Mouse (Mus musculus) E14TG2a.4 (cell line): ENCODE measurements at regions not wholly inside any gene's neighbourhood (a gene's known extent, or its start where the extent isn't known, plus 50 kb on each side); places are given as distances from the start of the nearest gene placed in this dataset.

Source experiments
- H3K27me3 ChIP-seq: 2 replicates; pipeline ENCODE4 v1.6.1; 2014; ENCODE audit warnings: low read length, control low read depth; ENCODE audit not compliant: insufficient read depth
- H3K36me3 ChIP-seq: 2 replicates; pipeline ENCODE4 v1.6.1; 2014; ENCODE audit warnings: low read length, control low read depth; ENCODE audit not compliant: insufficient read depth
- H3K4me1 ChIP-seq: replicated peaks from 2 replicates; pipeline ENCODE4 v1.6.1; 2014; ENCODE audit warnings: low read depth, low read length, control low read depth
- H3K4me3 ChIP-seq: replicated peaks from 2 replicates; pipeline ENCODE4 v1.5.1; 2014; ENCODE audit warnings: mild to moderate bottlenecking, low read length
- H3K9me3 ChIP-seq: 2 replicates; pipeline ENCODE4 v1.6.1; 2014; ENCODE audit warnings: low read length, control low read depth
- CTCF ChIP-seq: conservative IDR thresholded peaks from 2 replicates; pipeline ENCODE4 v1.5.1; 2014; ENCODE audit warnings: low read length
- NANOG ChIP-seq: IDR thresholded peaks from 2 replicates; pipeline ENCODE4 v1.6.1; 2014; ENCODE audit warnings: borderline replicate concordance, low read length, mixed read lengths
- POU5F1 ChIP-seq: IDR thresholded peaks from 2 replicates; pipeline ENCODE4 v1.6.1; 2014; ENCODE audit warnings: low read length, borderline replicate concordance

DNA sequence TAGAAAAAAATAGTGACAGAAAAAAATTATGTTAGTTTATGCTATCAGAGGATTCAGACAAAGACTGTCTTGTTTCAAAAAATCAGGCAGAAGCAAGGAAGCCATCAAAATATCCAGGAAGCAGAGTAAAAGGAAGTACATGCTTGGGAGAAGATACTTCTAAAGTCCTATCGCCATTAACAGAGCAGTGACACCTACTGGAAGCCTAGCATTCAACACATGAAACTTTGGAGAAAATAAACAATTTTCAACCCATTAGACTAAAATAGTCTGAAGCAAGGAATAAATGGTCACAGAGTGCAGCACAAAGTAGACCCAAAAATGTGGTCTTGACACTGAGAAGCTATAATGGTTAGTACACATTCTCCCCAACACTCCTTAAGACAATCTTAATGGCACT is 394.0 kb downstream of the Gm11232 start:
- Histone ChIP-seq H3K4me1 (no peaks in the 10 kb centered on the region), H3K4me3 (no peak overlapping the region), H3K9me3 (no peaks in the 10 kb centered on the region), H3K36me3 (no peaks in the 10 kb centered on the region), H3K27me3 (no peaks in the 10 kb centered on the region)
- no peak for TF ChIP-seq POU5F1
- TF ChIP-seq NANOG, result no peak
- TF ChIP-seq CTCF, result no peak

DNA sequence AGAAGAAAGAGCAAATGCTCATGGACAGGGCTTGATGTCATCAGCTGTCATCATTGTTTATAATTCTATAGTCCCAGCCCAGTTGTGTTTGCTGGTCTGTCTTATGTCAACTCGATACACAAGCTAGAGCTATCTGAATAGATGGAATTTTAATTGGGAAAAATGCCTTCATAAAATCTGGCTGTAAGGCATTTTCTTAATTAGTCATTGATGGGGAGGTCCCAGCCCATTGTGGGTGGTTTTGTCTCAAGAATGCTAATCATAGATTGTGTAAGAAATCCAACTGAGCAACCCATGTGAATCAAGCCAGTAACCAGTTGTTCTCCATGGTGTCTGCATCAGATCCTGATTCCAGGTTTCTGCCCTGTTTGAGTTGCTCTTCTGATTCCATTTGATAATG is 400.1 kb downstream of the Gm11232 start:
- Histone ChIP-seq H3K9me3 (no peaks in the 10 kb centered on the region), H3K27me3 (no peaks in the 10 kb centered on the region), H3K36me3 (no peaks in the 10 kb centered on the region), H3K4me3 (no peak overlapping the region), H3K4me1 (no peaks in the 10 kb centered on the region)
- TF ChIP-seq NANOG, result no peak
- TF ChIP-seq POU5F1, result no peak
- no peak for TF ChIP-seq CTCF

DNA sequence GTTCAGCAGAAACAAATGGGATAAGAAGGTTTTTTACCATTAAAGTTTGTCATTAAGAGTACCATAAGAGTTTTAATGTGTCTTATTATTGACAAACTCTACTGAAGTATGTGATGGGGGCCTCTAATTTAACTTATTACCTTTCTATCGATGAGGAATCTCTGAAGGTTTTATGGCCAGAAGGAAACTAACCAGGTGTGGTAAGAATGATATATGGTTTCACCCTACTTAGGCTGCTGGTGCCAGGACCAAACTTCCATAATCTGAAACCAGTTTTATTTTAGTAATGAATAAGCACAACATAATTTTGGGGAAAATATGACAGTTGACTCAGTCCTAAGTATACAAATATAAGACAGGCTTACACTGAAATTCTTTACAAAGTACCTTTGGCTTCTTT is 401.1 kb downstream of the Gm11232 start:
- H3K27me3 ChIP-seq, result no peaks in the 10 kb centered on the region
- H3K4me1 ChIP-seq, result no peaks in the 10 kb centered on the region
- H3K4me3 ChIP-seq, result no peak overlapping the region
- no peaks in the 10 kb centered on the region for H3K9me3 ChIP-seq
- no peaks in the 10 kb centered on the region for H3K36me3 ChIP-seq
- TF ChIP-seq NANOG (no peak), POU5F1 (no peak), CTCF (no peak)

DNA sequence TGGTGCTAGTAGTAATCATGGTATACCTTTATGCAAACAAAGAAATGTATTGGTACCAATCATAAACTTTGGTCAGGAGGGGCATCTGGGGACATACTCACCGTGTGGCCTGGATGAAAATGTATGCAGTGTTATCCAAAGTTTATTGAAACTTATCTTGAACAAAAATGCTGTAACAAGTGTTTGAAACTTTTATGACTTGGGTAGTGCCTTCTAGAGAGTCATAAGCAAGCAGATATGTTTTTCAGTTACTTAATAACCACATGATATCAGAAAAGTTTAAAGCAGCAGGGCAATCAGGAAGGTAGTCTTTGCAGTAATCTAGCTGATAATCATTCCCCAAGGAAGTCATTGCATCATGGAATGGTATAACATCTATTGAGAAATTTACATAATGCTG is 401.5 kb downstream of the Gm11232 start:
- TF ChIP-seq NANOG, result no peak
- TF ChIP-seq POU5F1, result no peak
- TF ChIP-seq CTCF, result no peak

DNA sequence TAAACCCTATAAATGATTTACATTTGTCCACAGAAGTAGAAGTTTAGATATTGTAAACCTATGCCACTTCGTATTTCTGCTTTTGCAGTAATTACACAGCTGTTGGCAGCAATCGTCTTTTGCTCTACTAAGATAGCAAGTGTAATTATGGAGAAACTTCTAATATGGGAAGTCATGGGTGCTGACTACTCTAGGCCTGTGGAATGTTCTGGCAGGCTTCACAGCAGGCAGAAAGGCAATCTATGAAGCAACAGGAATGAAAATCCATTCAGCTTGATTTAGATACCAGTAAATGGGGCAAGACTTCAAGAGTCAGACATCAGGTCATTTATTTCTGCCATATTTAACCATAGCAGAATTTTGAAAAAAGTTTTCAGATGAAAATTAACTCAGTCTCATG is 405.9 kb downstream of the Gm11232 start:
- no peaks in the 10 kb centered on the region for H3K4me1 ChIP-seq
- no peaks in the 10 kb centered on the region for H3K9me3 ChIP-seq
- TF ChIP-seq NANOG, result no peak
- TF ChIP-seq POU5F1, result no peak
- no peak for TF ChIP-seq CTCF
- H3K4me3 ChIP-seq, result no peak overlapping the region
- H3K27me3 ChIP-seq, result no peaks in the 10 kb centered on the region
- no peaks in the 10 kb centered on the region for H3K36me3 ChIP-seq

More for the DNA sequence above, 401.5 kb downstream of the Gm11232 start:
- H3K4me1 ChIP-seq, result no peaks in the 10 kb centered on the region
- H3K9me3 ChIP-seq, result no peaks in the 10 kb centered on the region
- H3K27me3 ChIP-seq, result no peaks in the 10 kb centered on the region
- H3K4me3 ChIP-seq, result no peak overlapping the region
- H3K36me3 ChIP-seq, result no peaks in the 10 kb centered on the region

DNA sequence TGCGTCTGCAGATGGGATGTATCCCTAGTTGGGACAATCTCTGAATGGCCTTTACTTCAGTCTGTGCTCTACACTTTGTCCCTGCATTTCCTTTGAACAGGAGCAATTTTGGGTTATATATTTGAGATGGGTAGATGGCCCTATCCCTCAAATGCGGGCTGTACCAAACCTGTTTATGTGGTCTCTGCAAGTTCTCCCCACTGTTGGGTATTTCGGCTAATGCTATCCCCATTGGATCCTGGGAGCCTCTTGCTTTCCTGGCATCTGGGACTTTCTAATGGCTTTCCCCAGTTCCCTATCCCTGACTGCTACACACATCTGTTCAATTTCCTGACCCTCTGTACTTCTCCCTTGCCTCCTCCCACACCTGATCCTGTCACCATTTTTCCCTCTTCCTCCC is 414.7 kb downstream of the Gm11232 start:
- Histone ChIP-seq H3K36me3 (no peaks in the 10 kb centered on the region), H3K27me3 (no peaks in the 10 kb centered on the region), H3K9me3 (no peaks in the 10 kb centered on the region), H3K4me1 (no peaks in the 10 kb centered on the region), H3K4me3 (no peak overlapping the region)
- TF ChIP-seq POU5F1 (no peak), NANOG (no peak), CTCF (no peak)

DNA sequence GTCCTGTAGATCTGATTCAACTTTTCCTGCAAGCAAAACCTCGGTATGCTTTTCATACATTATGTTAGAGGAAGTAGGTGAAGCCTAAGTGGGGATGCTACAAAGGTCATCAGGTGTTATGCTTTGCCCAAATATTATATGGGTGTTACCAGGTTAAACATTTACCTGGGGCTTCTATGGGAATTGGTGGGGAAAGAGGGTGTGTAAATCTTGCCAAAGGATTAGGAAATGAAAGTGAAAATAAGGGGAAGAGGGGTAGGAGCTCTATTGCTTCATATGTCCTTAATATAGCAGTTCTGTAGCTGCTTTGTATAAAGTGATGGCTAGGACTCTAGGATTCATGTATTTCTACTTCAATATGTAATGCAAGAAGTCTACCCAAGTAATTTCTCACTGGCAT is 419.2 kb downstream of the Gm11232 start:
- Histone ChIP-seq H3K4me1 (no peaks in the 10 kb centered on the region), H3K4me3 (no peak overlapping the region), H3K9me3 (no peaks in the 10 kb centered on the region), H3K27me3 (no peaks in the 10 kb centered on the region), H3K36me3 (no peaks in the 10 kb centered on the region)
- no peak for TF ChIP-seq CTCF
- no peak for TF ChIP-seq NANOG
- no peak for TF ChIP-seq POU5F1

DNA sequence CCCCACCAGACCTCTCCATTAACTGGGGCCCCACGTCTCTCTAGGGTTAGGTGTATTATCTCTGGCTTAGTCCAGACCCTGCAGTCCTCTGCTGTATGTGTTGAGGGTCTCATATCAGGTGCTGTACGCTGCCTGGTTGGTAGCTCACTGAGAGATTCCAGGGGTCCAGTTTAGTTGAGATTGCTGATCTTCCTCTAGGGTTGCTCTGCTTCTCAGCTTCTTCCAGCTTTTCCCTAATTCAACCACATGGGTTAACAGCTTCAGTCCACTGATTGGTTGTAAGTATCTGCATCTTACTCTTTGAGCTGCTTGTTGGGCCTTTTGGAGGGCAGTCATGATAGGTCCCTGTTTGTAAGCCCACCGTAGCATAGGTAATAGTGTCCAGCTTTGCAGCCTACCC is 425.1 kb downstream of the Gm11232 start:
- TF ChIP-seq NANOG (no peak), CTCF (no peak), POU5F1 (no peak)
- H3K4me3 ChIP-seq, result no peak overlapping the region
- H3K9me3 ChIP-seq, result no peaks in the 10 kb centered on the region
- H3K4me1 ChIP-seq, result no peaks in the 10 kb centered on the region
- H3K36me3 ChIP-seq, result no peaks in the 10 kb centered on the region
- no peaks in the 10 kb centered on the region for H3K27me3 ChIP-seq

DNA sequence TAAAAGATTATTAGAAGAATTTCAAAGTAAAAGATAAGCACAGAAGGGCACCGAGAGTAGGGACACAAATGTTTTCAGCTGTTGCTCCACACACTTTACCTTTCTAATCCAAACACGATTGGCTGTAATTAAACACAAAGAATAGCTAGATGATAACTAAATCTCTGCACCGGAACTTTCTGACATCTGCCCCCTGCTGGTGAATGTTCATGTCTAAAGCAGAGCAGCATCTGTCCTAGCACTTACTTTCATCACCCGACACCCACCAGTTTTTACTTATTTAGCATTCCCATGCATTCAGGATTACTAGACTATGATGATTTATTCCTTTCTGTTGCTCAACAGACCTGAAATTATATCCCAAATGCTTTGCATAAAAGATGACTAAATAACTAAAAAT is 425.7 kb downstream of the Gm11232 start:
- H3K36me3 ChIP-seq, result no peaks in the 10 kb centered on the region
- TF ChIP-seq CTCF (peak; percentile 17; the same call in 1 of the 2 replicates), POU5F1 (no peak), NANOG (no peak)
- no peaks in the 10 kb centered on the region for H3K4me1 ChIP-seq
- no peaks in the 10 kb centered on the region for H3K27me3 ChIP-seq
- no peak overlapping the region for H3K4me3 ChIP-seq
- H3K9me3 ChIP-seq, result no peaks in the 10 kb centered on the region
